Mouse (Mus musculus) ovary, postnatal 14 days (tissue): ENCODE measurements at regions not wholly inside any gene's neighbourhood (a gene's known extent, or its start where the extent isn't known, plus 50 kb on each side); places are given as distances from the start of the nearest gene placed in this dataset.
"Not testable (repeated sequence)": the region's sequence is repeated elsewhere in the genome, so short reads cannot be mapped to it uniquely, and the experiment has no call there.

Experiments
- DNase-seq: peaks from one replicate; pipeline ENCODE4 v3.0.0; 2022; ENCODE audit warnings: low spot score

- no peak for DNase-seq
These were observed 166.4 kb downstream of the Opa1 start for GRCm38 (mm10) chr16:29745486-29745885.

GRCm38 (mm10) chr16:29746245-29746644, 167.1 kb downstream of the Opa1 start:
- DNase-seq, result no peak

DNA sequence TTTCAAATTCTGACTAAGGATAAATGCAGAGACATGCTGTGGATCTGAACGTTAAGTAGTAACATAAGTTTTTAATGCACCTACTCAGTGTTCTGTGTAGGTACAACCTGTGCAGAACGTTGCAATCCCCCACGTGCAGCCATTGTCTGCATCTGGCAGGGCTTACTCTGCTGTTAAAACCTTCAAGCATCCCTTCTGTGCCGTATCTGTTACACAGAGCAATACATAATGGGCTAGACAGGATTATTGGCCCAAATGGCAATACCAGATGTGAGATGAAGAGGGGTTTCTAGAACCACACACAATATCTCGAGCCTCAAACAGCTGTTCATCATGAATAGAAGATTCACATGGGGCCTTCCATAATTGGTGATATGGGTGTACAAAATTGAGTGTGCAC, 170.0 kb downstream of the Opa1 start:
- no peak for DNase-seq

DNA sequence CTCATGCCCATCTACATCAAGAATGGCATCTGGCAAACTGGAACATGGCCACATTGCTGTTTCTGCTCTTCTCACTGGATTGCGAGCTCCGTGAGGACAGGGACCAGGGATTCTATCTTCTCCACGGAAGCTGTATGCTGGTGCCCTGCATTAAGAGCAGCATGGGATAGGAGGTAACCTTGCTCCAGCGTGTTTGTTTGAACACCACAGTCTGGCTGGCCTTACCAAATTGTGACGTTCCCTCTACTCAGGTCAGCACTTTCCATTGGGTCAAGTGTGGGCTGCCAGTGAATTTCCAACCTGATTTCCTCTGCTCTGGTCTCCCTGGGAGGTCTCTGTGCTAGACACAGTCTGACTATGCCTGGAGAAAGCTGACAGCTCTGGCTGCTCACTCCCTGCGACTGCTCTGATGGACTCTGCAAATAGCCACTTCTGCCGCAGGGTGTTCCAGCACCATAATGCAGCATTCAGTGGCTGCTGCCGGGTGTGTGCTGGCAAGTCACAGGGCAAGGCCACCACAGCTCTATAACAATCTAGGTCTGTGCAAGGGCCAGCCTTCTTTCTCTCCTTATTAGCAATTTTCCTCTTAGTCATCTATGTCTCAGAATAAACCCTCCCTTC, 175.6 kb downstream of the Opa1 start:
- DNase-seq, result no peak

GRCm38 (mm10) chr16:29758246-29758645, 179.1 kb downstream of the Opa1 start:
- DNase-seq, result no peak

GRCm38 (mm10) chr16:29759416-29759815, 180.3 kb downstream of the Opa1 start:
- no peak for DNase-seq

DNA sequence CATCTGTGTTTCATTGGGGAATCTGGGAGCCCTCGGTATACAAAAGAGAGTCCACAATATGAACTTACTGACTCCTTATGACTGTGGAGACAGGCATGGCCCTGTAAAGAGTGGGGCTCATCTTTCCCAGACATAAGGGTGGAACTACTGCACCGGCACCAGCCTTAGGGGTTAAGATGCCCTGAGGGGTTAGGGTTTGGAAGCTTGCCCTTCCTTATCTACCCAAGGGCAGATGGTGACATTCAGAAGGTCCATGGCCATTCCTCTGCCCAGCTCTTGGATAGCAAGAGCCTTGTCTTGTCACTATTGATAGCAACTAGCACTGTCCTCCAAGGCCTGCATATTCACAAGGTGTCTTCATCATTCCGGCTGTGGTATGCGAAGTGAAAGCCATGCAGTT, 181.5 kb downstream of the Opa1 start:
- DNase-seq, result no peak

GRCm38 (mm10) chr16:29761779-29762277, 182.7 kb downstream of the Opa1 start:
- peak; percentile 62 for DNase-seq

DNA sequence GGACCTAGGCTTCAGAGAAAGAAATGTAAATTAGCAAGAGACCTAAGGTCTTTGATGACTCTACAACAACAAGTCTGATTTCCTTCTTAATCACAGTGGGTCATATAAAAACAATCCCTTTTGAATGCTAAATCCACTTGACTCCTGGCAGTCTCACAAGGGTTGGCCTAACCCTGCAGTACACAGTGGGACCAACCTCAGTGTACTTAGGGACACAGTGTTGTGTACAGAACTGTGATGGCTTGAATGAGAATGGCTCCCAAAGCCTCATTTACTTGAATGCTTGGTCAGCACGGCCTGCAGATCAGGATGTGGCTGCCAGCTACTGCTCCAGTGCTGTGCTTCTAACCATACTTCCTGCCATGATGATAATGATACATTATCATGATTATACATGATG, 185.2 kb downstream of the Opa1 start:
- DNase-seq, result no peak

DNA sequence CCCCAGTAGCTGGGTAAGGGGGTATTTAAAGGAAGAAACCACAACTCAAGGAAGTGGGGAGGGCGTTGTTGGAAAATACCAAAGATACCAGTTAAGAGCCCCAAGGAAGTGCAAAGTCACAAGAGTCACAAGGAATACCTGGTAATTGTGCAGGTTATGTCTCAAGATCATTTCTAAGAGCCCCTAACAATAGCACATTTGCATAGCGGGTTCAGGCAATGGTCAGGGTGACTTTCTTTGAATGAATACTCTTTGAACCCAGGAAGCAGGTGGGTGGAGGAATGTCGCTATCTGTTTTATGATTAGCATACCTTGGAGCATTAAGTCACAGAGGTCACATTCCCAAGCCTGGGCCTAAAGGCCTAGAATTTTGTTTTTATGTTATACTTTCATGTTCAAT, 186.7 kb downstream of the Opa1 start:
- not testable (repeated sequence) for DNase-seq

GRCm38 (mm10) chr16:29771320-29771719, 192.2 kb downstream of the Opa1 start:
- no peak for DNase-seq

DNA sequence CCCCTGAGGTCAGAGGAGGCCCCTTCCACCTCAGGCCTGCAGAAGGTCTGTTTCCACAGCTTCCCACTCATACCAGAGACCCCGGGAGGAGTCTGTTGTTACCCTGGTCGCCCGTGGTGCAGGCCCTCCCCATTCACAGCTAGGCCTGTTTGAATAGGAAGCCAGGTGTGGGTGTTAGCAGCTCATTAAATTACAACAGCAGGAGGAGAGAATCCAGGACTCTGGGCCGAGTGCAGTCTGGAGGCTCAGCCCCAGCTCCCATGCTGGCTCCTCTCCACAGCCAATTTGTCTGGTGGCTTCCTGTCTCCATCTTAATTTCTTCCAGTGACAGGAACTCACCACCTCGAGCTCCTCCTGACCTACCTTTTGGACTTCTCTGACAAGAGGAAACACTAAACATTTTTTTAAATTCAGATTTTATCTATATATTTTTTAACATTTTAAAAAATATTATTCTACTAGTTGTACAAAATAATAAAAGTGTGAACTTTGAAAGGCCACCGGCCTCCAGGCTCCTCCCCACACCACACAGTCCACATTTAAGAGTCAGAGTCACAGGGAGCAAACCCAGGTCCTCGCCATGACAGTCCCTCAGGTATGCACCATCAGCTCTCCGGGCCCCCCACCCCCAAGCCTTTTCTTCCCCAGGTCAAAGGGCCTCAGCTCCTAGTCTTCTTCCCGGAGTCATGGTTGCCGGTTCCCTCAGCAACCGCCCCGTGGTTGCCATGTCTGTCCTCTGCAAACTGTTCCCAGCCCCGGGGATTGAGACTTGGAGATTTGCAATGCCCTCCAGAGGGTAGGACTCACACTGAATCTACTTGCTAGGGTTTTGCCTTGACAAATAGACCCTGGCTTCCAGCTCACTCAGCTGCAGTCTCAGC, 192.8 kb downstream of the Opa1 start:
- DNase-seq, result no peak

GRCm38 (mm10) chr16:29772609-29772988, 193.5 kb downstream of the Opa1 start:
- no peak for DNase-seq

DNA sequence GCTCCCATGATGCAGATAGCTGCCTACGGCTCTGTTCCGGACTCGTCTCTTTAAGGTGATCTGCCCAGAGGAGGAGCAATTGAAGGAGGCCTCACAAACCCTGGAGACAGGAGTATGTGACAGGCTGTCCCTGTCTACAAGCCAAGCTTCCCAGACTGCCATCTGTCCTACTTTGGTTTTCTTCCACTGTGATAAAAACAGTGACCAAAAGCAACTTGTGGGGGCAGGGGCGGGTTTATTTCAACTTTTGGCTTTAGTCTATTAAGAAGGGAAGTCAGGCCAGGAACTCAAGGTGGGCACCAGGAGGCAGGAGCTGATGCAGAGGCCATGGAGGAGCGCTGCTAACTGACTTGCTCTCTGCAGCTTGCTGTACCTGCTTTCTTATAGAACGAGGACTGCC, 193.9 kb downstream of the Opa1 start:
- DNase-seq, result no peak

DNA sequence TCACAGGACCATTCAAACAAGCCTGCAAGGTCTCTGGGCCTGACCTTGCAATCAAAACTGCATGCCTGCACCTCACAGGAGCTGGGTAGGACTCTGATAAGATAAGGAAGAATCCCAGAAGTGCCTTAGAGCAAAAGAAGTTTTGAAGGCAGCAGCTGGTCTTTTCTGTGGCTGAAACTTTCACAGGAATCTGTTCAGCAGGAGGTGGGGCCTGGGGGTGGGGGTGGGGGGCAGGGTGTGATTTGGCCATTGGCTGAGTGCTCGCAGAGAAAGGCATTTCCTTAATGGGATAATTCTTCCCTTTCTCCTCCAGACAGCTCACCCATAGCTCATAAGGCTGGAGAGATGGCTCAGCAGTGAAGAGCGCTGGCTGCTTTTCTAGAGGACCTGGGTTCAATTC, 195.8 kb downstream of the Opa1 start:
- no peak for DNase-seq

- no peak for DNase-seq
These were observed 196.7 kb downstream of the Opa1 start for GRCm38 (mm10) chr16:29775879-29776278.

DNA sequence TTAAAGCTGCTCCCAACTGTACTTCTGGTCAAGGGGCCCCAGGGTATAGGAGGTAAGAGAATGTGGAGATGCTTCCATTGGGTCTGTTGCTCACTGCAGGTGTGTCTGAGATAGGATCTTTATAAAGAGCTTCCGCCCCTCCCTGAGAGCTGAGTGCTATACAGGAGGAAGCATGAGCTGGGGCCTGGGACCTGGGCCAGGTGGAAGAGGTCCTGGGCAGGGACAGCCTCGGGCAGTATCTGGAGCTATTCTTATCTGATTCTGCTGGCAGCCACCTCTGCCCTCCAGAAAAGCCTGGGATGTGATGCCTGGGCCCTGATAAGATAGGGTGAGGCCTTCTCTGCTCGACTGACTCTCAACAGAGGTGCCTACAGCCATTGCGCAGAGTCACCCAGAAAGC, 203.3 kb downstream of the Opa1 start:
- no peak for DNase-seq

DNA sequence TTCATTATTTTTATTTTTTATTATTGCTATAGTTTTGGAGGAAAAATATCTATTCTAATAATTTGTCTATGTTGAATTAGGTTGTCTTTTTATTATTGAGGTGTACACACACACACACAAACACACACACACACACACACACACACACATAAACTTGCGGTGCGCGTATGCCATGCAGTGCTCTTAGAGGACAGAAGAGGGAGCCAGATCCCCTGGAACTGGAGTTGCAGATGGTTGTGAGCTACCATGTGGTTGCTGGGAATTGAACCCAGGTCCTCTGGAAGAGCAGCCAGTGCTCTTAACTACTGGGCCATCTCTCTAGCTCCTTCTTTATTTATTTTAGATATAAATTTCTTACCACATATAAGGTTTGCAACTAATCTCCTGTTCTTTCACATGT, 206.0 kb downstream of the Opa1 start:
- no peak for DNase-seq

GRCm38 (mm10) chr16:29786540-29786939, 207.4 kb downstream of the Opa1 start:
- DNase-seq, result no peak

DNA sequence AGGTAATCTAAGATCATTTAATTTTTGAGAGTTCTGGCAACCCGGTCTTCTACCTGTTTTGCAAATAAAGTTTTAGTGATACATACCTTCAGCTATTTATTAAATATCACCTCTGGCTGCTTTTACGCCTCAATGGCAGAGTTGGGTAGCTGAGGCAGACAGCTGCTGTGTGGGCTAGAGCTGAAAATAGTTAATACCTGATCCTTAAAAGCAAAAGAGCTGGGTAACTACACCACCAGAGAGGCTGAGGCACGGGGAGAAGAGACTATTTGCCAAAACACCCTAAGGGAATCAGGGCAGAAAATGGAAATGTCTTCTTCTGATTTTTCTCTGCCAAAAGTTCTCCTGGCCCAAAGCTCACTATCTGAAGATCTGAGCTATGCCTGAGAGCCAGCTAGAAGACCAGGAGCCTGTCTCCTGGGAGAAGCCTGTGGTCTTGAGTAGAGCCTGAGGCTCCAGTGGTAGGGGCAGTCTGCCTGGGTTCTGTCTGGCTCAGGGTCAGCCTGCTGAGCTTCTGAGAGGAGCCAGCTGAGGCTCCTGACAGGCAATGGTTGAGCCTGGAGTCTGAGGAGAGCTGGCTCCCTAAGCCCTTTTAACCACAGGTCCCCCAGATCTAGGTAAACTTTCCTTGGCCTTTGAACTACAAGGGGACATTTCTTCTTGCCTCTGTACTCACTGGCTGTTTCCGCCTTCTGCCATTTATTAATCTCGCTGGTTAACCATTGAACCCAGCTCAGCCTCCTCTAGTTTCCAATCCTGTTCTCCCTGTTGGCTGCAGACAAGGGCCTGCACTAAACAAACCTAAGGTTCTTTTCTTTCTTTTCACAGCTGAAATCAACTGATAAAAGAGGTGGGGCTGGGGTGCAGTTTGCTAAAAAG, 208.7 kb downstream of the Opa1 start:
- DNase-seq, result no peak

DNA sequence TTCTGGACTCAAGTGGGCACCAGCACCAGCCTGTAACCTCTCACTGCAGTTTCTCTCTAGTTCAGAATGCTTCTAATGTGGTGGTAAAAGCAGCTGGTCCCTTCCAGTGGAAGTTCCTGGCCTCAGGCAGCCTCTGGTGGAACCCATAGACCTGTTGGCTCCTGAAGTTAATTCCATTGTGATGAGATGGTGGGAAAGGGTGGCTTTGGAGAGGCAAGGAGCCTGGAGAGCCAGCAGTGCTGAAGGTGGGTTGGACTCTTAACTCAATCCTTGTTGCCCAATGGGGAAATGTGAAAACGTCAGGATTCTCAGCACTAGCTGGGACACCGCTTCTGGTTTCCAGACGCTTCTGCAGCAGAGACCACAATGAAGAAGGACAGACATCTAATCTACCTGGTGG, 210.9 kb downstream of the Opa1 start:
- no peak for DNase-seq

- DNase-seq, result no peak
These were observed 220.1 kb downstream of the Opa1 start for GRCm38 (mm10) chr16:29799250-29799649.

DNA sequence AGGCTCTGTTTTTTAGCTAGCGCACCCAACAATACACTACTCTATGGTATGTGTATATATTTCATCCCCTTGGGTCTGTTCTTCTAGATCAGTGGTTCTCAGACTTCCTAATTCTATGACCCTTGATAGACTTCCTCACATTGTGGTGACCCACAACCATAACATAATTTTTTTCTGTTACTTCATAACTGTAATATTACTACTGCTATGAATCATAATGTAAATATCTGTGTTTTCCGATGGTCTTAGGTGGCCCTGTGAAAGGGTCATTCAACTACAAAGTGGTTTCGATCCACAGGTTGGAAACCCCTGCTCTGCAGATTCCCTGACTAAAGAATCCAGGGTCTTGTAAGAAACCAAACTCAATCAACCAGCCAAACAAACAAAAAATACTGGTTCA, 220.8 kb downstream of the Opa1 start:
- no peak for DNase-seq
